Mouse (Mus musculus) heart, embryonic 10.5 days (tissue): ENCODE measurements around the gene Ahnak2. TPM values are rescaled to one million over a fixed set of nuclear protein-coding genes. Genes with fewer than 3 reads are reported as not detected.

ENCODE experiments used
- DNase-seq: peaks from one replicate; pipeline ENCODE4 v3.0.0-alpha.2; 2017; ENCODE audit warnings: low spot score
- H3K27ac ChIP-seq: fragments of 300-500 bp; sonication (generic); 2 replicates; pipeline ENCODE4 v1.5.1; 2016; ENCODE audit warnings: mild to moderate bottlenecking
- H3K27me3 ChIP-seq: fragments of 300-500 bp; sonication (generic); 2 replicates; pipeline ENCODE4 v1.6.1; 2016; ENCODE audit warnings: mild to moderate bottlenecking; ENCODE audit not compliant: poor library complexity, insufficient read depth, severe bottlenecking
- H3K36me3 ChIP-seq: fragments of 300-500 bp; sonication (generic); 2 replicates; pipeline ENCODE4 v1.6.1; 2016; ENCODE audit warnings: mild to moderate bottlenecking, moderate library complexity
- H3K4me1 ChIP-seq: fragments of 300-500 bp; sonication (generic); 2 replicates; pipeline ENCODE4 v1.6.1; 2016; ENCODE audit warnings: mild to moderate bottlenecking
- H3K4me3 ChIP-seq: fragments of 300-500 bp; sonication (generic); 2 replicates; pipeline ENCODE4 v1.5.1; 2016; ENCODE audit warnings: mild to moderate bottlenecking, moderate library complexity
- H3K9me3 ChIP-seq: fragments of 300-500 bp; sonication (generic); 2 replicates; pipeline ENCODE4 v1.6.1; 2016; ENCODE audit warnings: mild to moderate bottlenecking, moderate library complexity
- WGBS: fragments of 180-500 bp; shearing (Covaris S2); methylation state at CpG from one replicate; pipeline ENCODE4 v1.1.7; 2016; 5-methylcytosine and 5-hydroxymethylcytosine counted together
- polyA plus RNA-seq: library from polyadenylated mRNA; unstranded; fragments of >200 nt; fragmentation: Nextera tagmentation; extraction: Ambion mirVana; gene quantifications from 2 replicates; pipeline ENCODE4 v1.2.1, GENCODE M21; 2016

Gene Ahnak2
- polyA plus RNA-seq, 1 experiment from 2014 or later = 0.53 TPM

DNA sequence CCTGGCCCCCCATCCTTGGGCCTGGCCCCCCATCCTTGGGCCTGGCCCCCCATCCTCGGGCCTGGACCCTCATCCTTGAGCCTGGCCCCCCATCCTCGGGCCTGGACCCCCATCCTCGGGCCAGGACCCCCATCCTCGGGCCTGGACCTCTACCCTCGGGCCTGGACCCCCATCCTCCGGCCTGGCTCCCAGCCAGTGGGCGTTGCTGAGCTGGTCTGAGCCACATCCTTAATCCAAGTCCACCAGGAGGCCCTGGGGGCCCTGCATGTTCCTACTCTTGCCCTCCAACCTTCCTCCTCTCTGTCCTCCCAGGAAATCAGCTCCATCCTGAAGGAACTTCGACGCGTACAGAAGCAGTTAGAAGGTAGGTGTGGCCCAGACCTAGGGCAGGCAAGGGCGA, 58.2 kb downstream of the Ahnak2 start:
- Histone ChIP-seq H3K9me3 (no peaks in the 10 kb centered on the region), H3K36me3 (peaks cover 8% of the 10 kb centered on the region), H3K4me1 (peaks cover 47% of the 10 kb centered on the region), H3K4me3 (no peak overlapping the region), H3K27ac (no peak overlapping the region), H3K27me3 (peaks cover 2% of the 10 kb centered on the region; the same call in 1 of the 2 replicates)
- WGBS = 81% methylated on average over 11 of the region's 11 CpGs
- DNase-seq = no peak

DNA sequence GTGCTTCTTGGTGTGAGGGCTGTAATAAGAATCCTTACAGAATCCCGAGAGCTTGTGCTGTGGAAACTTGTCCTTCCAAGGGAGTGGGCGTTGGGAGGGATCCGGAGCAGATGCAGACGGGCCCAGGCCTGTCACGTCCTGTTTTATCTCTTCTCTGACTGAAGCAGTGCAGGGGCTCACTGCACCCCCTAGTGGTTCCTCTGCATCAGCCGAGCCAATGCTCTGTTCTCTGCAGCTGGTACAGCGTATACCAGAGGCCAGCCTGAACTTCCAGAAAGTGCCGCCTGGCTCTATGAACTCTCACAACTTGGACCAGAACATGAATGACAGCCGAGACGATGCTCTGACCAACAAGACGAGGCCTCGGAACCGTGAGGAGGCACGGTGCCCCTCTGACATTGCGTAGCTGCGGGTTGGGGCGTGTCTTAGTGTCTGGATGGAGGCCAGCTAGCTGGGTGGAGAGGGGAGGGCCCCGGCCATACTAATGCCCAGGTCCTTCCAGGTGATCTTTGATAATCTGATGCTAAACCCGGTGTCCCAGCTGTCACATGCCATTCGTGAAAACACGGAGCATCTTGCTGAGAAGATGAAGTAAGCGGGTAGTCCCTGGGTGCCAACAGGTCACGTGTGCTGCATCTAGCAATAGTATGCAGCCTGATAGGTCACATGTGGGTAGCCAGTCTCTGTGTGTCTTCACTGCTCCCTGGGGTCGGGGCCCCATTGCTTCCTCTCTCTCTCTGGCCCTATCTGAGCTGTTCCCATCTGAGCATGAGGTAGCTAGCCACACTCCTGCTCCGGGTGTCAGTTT, 59.1 kb downstream of the Ahnak2 start:
- H3K36me3 ChIP-seq = peaks cover 15% of the 10 kb centered on the region
- WGBS = 55% methylated on average over 25 of the region's 25 CpGs
- DNase-seq = peak; percentile 91
- no peak overlapping the region for H3K4me3 ChIP-seq
- peak overlapping the region; percentile 67 for H3K27ac ChIP-seq
- peaks cover 4% of the 10 kb centered on the region; the same call in 1 of the 2 replicates for H3K27me3 ChIP-seq
- H3K4me1 ChIP-seq = peaks cover 47% of the 10 kb centered on the region
- H3K9me3 ChIP-seq = no peaks in the 10 kb centered on the region

DNA sequence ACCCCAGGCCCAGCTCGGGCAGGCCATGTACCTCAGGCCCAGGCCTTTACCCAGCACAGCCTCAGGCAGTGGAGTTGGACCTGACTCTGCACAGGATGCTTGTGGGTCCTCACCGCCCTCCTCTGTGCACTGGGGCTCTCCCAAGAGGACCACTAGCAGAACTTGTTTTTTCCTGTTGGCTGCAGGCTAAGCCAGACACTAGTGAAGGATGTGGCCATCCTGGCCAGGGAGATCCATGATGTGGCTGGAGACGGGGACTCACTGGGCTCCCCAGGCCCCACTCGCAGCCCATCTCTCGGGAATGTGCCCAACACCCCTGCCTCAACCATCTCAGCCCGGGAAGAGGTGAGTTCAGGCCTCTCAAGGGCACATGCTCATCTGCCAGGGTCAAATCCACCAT, 59.7 kb downstream of the Ahnak2 start:
- peaks cover 4% of the 10 kb centered on the region; the same call in 1 of the 2 replicates for H3K27me3 ChIP-seq
- WGBS = 72% methylated on average over 6 of the region's 6 CpGs

DNA sequence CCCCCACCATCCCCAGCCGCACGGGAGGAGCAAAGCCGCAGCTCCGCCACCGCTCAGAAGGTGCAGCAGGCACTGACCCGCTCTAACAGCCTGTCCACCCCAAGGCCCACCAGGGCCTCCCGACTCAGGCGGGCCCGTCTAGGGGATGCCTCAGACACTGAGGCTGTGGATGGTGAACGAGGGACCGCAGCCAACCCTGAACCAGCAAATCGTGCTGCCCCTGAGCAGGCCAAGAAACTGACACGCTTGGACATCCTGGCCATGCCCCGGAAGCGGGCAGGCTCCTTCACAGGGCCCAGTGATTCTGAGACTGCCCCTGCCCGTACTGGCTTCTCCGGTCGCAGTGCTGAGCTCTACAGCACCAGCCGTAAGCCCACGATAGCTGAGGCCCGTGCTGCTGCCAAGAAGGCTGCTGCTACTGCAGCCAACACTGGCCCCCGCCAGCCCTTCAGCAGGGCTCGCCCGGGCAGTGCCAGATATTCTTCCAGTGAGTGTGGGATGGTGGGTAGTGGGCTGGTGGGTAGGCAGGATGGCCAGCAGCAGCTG, 63.4 kb downstream of the Ahnak2 start:
- Histone ChIP-seq H3K27me3 (peaks cover 19% of the 10 kb centered on the region; the same call in 1 of the 2 replicates), H3K36me3 (peaks cover 21% of the 10 kb centered on the region), H3K4me1 (peaks cover 24% of the 10 kb centered on the region), H3K27ac (no peak overlapping the region), H3K4me3 (no peak overlapping the region), H3K9me3 (no peaks in the 10 kb centered on the region)
- 89% methylated on average over 24 of the region's 24 CpGs for WGBS
- DNase-seq = no peak

More for the DNA sequence above, 59.7 kb downstream of the Ahnak2 start:
- H3K27ac ChIP-seq = peak overlapping the region; percentile 67
- peaks cover 16% of the 10 kb centered on the region for H3K36me3 ChIP-seq
- no peak for DNase-seq
- no peaks in the 10 kb centered on the region for H3K9me3 ChIP-seq
- peaks cover 46% of the 10 kb centered on the region for H3K4me1 ChIP-seq
- H3K4me3 ChIP-seq = no peak overlapping the region

DNA sequence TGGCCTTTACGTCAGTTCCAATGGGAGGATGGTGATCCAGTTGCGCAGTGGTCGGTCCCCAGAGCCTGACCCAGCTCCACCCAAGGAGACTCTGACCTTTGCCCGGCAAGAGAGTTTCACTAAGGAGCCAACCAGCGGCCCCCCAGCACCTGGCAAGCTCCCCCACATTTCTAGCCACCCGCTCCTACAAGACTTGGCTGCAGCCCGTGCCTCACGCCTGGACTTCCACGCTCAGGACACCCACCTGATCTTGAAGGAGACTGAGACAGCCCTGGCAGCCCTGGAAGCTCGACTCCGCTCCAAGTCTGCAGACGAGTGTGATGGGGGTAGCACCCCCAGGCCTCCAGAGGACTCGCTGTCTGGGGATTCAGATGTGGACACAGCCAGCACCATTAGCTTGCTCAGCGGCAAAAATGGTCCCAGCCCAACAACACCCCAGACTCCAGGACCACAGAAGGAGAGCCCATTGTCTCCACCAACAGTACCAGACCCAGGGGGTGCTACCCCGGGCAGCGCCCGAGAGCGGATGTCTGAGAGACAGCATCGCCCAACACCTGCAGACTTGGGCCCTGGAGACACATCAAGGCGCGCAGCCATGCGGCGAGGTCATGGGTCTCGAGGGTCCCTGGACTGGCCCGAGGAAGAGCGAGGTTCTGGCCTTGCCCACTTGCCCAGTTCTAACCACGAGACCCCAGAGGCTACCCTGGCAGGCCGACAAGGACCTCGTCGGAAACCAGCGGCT, 64.0 kb downstream of the Ahnak2 start:
- WGBS = 89% methylated on average over 31 of the region's 31 CpGs
- Histone ChIP-seq H3K27ac (no peak overlapping the region), H3K9me3 (no peaks in the 10 kb centered on the region), H3K4me3 (no peak overlapping the region), H3K4me1 (peaks cover 18% of the 10 kb centered on the region), H3K36me3 (peaks cover 21% of the 10 kb centered on the region), H3K27me3 (peaks cover 19% of the 10 kb centered on the region; the same call in 1 of the 2 replicates)
- DNase-seq = no peak

DNA sequence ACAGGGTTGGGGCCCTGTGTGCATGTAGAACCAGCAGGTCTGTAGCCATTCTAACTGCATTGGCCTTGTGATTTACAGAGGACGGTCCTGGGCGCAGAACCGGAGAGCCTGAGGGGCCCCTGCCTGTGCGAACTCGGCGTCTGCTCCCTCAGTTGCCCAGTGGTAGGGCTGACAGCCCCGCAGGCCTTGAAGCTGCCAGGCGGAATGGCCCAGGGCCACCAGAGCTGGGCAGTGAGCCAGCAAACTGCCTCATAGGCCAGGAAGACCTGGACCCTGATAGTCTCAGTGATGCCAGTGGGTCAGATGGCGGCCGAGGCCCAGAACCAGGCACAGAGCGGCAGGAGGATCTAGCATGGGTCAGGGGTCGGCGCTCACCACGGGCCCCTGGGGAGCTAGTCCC, 64.7 kb downstream of the Ahnak2 start:
- 87% methylated on average over 14 of the region's 14 CpGs for WGBS
- Histone ChIP-seq H3K4me3 (no peak overlapping the region), H3K27me3 (peaks cover 19% of the 10 kb centered on the region; the same call in 1 of the 2 replicates), H3K36me3 (peaks cover 21% of the 10 kb centered on the region), H3K4me1 (peaks cover 11% of the 10 kb centered on the region), H3K9me3 (no peaks in the 10 kb centered on the region), H3K27ac (no peak overlapping the region)
- DNase-seq = no peak

DNA sequence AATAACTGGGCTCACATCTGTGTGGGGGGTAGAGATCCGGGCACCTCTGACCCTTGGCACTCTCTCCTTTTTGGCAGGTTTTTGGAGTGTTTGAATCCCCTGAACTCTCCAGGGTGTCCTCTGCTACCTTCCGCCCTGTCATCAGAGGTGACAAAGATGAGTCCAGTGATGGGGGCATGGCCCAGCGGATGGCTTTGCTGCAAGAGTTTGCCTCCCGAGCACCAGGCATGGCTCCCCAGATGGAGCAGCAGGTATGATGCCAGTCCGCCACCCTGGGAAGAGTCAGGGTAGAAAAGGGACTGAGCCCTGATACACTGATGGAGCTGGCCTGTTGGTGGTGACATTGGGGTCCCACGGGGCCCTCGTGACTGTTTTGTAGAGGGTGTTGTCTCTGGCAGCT, 65.4 kb downstream of the Ahnak2 start:
- WGBS = 82% methylated on average over 7 of the region's 7 CpGs
- peaks cover 9% of the 10 kb centered on the region; the same call in 1 of the 2 replicates for H3K4me1 ChIP-seq
- H3K36me3 ChIP-seq = peaks cover 24% of the 10 kb centered on the region
- H3K27ac ChIP-seq = no peak overlapping the region
- no peak overlapping the region for H3K4me3 ChIP-seq
- DNase-seq = no peak
- peaks cover 19% of the 10 kb centered on the region; the same call in 1 of the 2 replicates for H3K27me3 ChIP-seq
- H3K9me3 ChIP-seq = no peaks in the 10 kb centered on the region

DNA sequence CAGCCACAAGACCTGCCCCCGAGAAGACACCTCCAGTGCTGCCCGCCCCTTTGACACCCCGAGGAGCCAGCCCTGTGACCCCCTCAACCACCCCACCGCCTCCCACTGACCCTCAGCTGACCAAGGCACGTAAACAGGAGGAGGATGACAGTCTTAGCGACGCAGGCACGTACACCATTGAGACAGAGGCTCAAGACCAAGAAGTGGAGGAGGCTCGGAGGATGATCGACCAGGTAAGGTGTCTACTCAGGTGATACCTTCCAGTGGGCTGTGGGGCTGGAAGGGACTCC, 65.9 kb downstream of the Ahnak2 start:
- WGBS = 82% methylated on average over 10 of the region's 10 CpGs
- Histone ChIP-seq H3K27ac (no peak overlapping the region), H3K4me1 (peaks cover 5% of the 10 kb centered on the region; the same call in 1 of the 2 replicates), H3K9me3 (no peaks in the 10 kb centered on the region), H3K36me3 (peaks cover 24% of the 10 kb centered on the region), H3K4me3 (no peak overlapping the region), H3K27me3 (peaks cover 19% of the 10 kb centered on the region; the same call in 1 of the 2 replicates)
- no peak for DNase-seq

DNA sequence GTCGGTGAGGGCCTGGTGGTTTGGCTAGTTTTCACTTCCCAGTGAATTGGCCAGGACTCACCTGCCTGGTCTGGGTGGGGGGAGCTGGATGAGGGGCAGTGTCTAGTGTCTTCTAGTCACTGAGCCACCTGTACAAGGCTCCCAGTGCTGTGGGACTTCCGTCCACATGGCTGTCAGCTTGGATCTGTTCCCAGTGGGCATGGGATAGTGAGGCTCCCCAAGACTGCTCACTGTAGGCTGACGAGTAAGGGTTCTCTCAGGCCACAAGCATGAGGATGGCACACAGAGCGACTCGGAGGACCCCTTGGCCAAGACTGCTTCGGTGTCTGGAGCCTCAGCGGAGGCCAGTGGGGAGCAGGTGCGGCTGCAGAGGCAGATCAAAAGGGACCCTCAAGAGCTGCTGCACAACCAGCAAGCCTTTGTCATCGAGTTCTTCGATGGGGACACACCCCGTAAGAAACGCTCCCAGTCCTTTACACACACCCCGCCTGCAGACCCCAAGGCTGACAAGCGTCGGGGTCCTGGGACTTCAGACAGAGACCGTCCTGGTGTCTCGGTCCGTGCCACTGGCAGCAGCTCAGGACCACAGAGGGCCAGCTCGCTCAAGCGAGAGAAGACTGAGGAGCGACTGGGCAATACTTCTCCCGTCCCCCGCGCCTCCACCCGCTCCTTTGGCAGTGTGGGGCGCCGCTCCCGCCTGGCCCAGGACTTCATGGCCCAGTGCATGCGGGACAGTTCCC, 66.4 kb downstream of the Ahnak2 start:
- WGBS = 89% methylated on average over 29 of the region's 29 CpGs
- DNase-seq = no peak
- Histone ChIP-seq H3K4me3 (no peak overlapping the region), H3K36me3 (peaks cover 24% of the 10 kb centered on the region), H3K9me3 (no peaks in the 10 kb centered on the region), H3K27me3 (peaks cover 20% of the 10 kb centered on the region; the same call in 1 of the 2 replicates), H3K4me1 (0 out of 2 replicates have a peak, but pooled peaks cover 4% of the 10 kb centered on the region), H3K27ac (no peak overlapping the region)

DNA sequence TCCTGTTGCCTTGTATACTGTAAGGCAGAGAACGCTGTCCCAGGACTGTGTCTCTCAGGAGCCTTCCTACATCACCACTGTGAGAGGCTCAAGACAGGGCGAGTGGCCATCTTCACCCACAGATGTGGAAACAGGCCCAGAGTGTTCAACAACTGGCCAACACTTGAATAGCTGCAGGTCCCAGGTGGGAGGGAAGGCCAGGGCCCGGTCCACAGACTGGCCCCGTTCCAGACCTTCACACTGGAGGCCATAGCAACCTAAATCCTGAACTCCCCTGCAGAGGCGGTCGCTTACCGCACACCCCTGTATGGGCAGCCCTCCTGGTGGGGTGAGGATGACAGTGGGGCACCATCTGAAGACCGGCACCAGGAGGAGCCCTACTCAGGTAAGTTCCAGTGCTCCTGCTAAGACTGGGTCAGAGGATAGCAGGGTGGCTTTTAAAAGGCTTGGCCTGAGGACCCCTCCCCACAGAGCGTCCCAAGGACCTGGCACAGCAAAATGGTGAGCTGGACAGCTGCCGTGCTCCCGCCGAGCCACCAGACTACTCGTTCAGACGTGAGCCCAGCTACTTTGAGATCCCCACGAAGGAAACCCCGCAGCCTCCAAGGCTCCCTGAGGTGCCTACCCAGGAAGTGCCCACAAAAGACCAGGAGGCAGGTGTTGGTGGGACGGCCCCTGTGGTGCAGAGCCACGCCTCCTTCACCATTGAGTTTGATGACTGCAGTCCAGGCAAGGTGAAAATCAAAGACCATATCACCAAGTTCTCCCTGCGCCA, 67.4 kb downstream of the Ahnak2 start:
- Histone ChIP-seq H3K27ac (no peak overlapping the region), H3K27me3 (peaks cover 28% of the 10 kb centered on the region; the same call in 1 of the 2 replicates), H3K9me3 (no peaks in the 10 kb centered on the region), H3K4me1 (peaks cover 5% of the 10 kb centered on the region; the same call in 1 of the 2 replicates), H3K4me3 (no peak overlapping the region), H3K36me3 (peaks cover 24% of the 10 kb centered on the region)
- WGBS = 83% methylated on average over 19 of the region's 19 CpGs
- DNase-seq = no peak

DNA sequence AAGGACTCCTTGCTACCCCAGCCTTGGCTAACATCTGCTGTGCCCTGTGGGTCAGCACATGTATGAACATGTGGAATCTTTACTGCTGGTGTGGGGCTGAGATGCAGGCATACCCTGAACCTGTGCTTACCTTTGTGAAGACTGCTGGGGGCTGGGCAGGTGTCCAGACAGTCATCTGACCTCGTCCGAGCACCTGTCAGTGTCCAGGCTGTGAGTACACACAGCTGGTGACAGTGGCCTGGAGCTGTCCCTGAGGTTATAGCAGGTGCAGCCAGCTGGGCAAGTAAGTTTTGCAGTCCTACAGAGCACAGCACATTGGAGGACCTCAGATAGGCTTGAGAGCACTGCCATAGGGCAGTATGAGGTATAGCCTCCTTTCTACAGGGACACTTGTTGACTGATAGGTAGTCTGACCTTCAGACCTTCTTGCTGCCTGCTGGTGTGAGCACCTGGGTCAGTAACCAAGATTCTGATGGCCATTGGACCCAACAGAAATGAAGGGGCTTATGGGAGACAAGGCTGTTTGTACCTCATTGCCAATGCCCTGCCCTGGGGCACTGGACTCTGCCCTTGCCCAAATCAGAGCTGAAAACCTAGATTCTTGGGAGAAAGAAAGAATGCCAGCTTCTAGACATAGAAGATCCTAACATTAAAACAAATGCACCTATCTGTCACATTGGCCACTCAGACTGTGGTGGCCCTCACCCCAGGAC, 68.2 kb downstream of the Ahnak2 start:
- peaks cover 7% of the 10 kb centered on the region; the same call in 1 of the 2 replicates for H3K4me1 ChIP-seq
- H3K27ac ChIP-seq = no peak overlapping the region
- no peaks in the 10 kb centered on the region for H3K9me3 ChIP-seq
- no peak overlapping the region for H3K4me3 ChIP-seq
- 59% methylated on average over 2 of the region's 2 CpGs for WGBS
- peaks cover 22% of the 10 kb centered on the region for H3K36me3 ChIP-seq
- H3K27me3 ChIP-seq = peaks cover 26% of the 10 kb centered on the region; the same call in 1 of the 2 replicates
- DNase-seq = no peak
